Mouse (Mus musculus): ENCODE data around the gene Fdx1.
A peak's percentile ranks its signal among the peaks of the same experiment; 100 is the strongest.

The Fdx1 gene

DNA sequence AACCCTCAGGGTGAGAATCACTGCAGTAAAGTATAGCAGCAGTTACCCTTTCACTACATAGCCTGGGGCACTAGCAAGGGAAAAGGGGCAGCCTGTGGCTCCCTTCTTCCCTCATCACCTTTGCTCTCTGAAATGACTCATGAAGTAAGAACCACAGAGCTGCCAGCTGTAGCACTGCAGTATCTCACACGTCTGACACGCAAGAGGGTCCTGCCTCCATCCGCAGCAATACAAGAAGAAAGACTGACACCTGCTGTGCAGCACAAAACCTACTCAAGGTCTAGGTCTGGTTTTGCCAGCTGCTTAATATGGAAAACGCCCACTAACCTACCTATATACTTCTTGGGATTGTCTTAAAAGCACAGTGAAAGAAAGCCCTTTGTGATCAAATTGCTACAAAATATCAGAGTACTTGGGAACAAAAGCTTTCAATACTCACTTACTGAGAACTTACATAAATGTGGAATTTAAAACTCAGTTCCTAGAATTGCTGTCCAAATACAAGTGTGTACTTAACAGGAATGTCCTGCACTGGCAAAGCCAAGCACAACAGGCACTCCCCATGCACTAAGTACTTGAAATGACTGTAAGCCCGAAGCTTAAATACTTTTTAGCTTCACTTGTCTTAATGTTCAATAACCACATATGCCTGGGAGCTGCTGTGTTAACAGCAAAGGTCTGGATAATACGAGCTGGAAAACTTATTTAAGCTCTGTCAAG, 2.0 kb downstream of the Fdx1 start:
- DNase-seq (ENCODE audit: low spot score in 2 of 2): no peak

DNA sequence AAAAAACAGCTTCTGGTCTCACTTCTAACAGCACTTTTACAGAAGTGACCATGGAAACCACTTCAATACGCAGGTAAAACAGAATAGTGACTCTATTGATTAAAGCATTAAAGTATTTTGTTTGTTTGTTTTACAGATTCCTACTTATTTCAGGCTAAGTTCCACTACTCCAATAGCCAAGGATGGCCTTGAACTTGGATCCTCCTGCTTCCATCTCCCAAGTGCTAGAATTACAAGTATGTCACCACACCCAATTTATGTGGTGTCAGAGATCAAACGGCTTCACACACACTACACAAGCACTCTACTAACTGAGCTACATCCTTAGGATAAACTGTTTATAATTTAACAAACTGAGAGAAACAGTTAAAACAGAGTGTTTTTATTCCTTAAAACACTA, 3.0 kb downstream of the Fdx1 start:
- DNase-seq (ENCODE audit: low spot score in 2 of 2): no peak

DNA sequence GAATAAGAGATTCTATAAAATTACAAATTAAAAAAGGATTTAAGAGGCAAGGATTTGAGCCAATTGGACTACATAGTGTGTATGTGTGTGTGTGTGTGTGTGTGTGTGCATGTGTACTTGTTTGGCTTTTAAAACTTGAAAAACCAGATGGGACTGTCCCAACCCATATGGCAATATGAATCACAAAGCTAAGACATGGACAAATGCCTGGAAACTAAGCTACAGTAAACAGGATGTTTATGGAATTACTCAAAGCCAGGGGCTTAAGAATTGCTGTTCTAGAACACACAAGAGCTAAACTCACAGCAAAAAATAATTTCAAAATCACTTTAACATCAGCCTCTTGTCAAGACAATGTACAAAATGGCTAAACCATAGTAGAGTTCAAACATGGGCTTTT, 4.4 kb downstream of the Fdx1 start:
- DNase-seq (ENCODE audit: low spot score in 2 of 2): no peak

DNA sequence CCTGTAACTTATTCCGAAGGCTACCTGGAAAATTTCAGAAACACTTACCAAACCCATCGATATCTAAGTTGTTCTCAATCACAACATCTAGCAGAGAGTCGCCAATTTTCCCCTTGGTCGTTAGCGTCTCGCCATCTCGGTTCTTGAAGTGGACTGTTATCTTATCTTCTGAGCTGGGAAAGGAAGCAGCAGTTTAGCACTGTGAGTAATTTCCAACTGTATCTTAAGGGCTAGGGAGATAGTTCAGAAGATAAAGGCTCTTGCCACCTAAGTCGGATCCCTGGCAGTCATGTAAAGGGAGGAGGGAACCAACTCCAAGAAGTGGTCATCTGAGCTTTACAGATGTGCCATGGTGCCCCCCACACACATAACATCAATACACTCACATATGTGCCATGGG, 6.3 kb downstream of the Fdx1 start:
- no peak for DNase-seq (ENCODE audit: low spot score in 2 of 2)

DNA sequence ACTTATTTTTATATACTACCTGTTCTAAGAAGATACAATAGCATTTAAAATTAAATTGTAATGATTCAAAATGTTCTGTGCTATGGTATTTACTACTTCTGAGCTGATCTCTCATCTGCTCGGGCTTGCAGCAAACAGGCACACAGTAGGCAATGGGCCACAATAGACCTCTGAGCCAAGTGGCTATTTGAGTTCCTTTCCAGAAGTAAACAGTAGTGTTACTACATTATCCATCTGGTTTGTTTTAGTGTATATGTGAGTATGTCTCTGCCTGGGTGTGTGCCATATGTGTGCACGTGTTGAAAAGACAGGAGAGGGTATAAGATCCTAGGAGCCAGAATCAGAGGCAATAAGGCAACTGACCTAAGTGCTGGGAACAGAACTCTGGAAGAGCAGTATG, 6.9 kb downstream of the Fdx1 start:
- DNase-seq (ENCODE audit: low spot score in 2 of 2): no peak

DNA sequence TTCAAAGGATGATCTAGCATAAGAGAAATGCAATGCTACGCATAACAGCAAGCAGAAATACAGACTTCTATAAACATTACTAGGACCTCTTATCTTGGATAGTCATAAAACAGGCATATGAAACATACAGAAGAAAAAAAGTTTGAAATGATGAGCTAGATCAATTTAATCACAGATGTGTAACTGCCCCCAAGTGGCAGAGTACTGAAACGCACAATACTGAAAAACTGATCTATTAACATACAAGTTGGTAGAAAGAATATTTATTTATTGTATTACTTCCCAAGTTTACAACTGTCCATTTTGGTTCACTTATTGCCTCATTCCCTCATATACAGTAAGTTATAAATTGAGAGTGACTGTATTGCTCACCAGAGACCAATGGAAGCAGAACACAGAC, 12.0 kb downstream of the Fdx1 start:
- no peak for DNase-seq (ENCODE audit: low spot score in 2 of 2)

DNA sequence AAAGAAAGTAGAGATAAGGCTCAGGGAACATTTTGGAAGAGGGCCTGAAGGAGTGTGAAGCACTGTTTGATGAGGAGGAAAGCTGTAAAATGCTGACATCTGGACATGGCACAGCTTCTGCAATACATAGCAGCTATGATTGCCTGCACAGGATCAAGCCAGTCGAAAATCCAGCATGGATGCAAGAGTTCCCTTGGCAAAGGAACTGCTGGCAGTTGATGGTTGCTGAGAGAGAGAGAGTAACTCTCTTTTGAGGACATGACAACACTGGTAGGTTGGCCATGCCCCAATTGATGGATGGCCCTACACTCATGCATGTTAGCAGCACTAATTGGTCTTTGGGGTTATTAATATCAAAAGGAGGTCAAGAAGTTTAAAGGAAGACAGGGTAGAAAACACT, 12.7 kb downstream of the Fdx1 start:
- no peak for DNase-seq (ENCODE audit: low spot score in 2 of 2)

DNA sequence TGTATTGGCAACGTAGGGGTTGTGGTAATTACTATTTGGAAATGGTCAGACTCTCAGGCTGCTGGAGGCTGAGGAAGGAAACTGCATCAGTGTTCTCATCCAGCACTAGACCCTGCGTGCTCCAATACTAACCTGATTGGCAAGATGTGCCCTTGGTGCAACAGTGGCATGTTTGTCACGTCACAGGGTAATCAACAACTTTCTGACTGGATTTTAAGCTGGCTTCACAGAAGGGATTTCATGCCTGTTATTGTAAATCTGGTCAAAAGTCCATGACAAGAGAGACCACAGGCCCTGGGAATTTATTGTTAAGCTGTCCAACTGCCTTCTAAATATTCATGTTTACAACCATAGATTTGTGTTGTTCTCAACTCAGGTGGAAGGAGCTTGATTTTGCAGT, 13.1 kb downstream of the Fdx1 start:
- DNase-seq (ENCODE audit: low spot score in 2 of 2): no peak

DNA sequence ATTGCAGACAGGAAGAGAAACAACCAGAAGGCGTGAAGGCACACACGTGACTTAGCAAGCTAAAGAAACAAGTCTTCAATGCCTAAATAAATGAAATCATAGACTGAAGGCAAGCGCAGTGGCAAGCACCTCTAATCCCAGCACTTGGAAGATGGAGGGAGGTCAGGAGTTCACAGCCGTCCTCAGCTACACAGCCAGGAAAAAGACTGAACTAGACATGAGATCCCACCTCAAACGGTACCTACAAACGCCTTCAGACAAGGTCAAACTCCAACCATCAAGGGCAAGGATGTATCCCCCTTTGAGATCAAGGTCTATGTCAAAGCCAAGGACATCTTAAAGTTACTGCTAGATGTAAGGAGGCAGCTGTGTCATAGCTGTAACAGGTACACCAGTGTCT, 19.4 kb downstream of the Fdx1 start:
- no peak for DNase-seq (ENCODE audit: low spot score in 2 of 2)

DNA sequence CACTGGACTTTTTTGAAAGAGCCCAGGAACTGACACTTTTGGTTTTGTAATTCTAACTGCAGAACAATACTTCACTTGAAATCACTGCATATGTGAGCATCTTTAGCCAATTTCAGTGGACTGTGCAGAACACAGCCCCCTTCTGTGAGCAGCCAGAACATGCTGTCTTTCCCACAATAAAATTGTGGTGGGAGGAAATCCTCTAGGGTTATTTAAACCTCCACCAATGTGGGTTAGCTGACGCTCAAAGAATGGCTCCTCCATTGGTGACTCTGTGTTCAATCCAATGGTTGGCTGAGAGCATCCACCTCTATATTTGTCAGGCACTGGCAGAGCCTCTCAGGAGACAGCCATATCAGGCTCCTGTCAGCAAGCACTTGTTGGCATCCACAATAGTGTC, 28.7 kb downstream of the Fdx1 start:
- no peak for DNase-seq (ENCODE audit: low spot score in 2 of 2)

DNA sequence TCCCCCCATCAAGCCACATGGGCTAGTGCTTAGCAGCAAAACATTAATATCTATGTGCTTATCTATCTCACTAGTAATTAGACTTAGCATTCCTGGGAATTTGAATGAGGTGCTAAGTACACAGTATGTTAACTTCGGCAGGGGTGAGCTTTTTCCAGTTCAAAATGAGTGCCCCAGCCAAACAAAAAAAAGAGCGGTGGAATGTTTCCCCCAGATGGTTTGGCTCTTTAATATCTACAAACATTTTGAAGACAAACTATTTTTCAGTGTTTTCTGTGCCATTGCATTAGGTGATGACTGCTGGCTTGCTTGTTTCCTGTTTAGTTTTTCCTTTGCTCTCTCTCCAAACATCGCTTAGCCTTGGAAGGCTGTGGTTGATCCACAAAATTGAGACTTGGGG, 31.4 kb downstream of the Fdx1 start:
- no peak for DNase-seq (ENCODE audit: low spot score in 2 of 2)

DNA sequence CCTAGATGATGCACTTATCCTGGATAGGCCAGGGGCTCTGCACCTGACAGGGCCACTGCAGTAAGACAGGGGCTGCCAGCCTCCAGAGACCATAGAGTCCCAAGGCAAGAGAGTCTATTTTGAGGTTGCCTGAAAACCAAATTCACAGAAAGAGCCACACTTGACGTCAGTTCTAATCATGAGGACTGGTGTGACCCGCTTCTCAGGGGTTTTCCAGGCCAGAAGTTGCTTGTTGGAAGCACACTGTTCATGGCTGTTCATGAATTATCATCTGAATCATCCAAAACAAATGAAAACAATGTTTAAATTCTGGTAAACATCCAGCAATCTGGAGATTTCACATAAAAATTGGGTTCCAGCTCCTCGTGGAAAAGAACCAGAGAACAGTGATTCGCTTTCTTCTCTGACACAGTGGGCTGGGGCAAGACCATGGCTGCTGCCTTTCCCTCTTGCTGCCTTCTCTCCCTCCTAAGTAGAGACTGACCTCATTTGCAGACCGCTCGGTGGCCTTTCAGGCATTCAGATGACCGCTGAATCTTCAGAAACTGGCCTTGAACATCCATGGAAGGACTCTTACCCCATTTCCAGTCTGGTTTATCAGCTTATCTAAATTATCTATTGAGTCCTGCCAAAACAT, 32.2 kb downstream of the Fdx1 start:
- no peak for DNase-seq (ENCODE audit: low spot score in 2 of 2)

DNA sequence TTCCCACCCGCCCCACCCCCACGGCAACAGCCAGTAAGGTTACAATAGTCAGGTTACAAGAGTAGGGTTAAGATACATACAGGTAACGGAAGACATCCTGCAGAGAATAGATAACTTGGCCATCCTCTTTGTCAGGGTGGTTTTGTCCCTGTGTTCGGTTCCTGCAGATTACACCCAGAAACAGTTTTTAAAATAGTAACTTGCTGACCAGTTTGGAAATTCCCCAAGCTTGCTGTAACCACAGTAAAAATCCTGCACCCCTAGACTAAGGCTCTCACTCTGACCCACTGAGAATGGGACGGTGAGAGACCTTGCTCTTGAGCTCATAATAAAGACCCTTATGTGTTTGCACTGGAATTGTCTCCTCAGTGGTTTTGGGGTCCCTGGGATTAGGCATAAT, 33.4 kb downstream of the Fdx1 start:
- no peak for DNase-seq (ENCODE audit: low spot score in 2 of 2)

DNA sequence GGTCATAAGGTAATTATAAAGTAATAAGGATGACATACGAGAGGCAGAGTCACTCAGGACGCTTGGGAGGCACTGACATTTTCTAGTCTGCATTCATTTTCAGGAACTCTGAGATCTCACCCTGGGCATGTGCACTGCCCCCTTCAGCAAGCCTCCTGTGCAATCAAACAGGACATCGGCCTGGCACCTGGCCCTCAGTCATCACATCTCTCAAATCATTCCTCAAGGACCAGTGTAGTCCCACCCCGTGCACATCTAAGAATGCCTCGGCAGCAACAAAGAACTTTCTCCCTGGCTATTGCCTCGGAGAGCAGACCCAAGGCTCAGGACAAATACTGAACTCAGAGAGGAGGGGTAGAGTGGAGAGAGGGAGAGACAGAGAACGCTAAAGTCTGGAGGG, 34.7 kb downstream of the Fdx1 start:
- DNase-seq (ENCODE audit: low spot score in 2 of 2): no peak

DNA sequence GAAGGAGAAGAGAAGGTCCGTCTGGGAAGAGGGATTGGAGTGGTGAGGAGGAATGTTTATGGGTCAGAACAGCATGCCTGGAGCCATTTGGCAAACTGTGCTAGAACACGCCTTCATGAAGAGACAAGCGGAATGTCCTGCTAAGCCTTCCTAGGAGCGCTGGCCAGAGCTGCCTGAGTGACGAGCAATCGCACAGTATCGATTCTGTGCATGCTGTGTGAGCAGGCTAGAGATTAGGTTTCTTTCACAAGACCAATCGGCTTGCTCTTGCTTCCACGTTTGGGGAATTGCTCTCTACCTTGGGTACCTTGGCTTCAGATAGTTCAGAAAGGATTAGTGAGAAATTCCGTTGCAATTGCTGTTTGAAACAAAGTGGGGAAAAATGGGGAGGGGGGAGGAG, 35.2 kb downstream of the Fdx1 start:
- no peak for DNase-seq (ENCODE audit: low spot score in 2 of 2)

DNA sequence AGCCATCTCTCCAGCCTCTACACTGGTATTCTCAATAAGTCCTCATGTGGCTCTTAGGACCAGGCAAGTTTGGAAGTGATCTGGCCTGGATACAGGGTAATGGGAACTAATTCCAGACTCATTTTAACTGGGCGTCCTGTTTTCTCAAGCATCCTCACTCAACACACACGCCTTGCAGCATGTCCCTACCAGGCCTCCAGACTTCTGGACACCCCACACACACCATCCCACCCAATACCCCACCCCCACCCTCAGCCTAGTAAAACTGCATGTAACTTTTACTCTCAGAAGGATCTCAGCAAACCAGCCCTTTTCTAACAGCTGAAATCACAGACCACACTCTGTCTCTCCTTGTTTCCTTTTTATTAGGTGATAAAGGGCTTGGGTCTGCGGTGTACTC, 35.7 kb downstream of the Fdx1 start:
- DNase-seq (ENCODE audit: low spot score in 2 of 2): no peak

DNA sequence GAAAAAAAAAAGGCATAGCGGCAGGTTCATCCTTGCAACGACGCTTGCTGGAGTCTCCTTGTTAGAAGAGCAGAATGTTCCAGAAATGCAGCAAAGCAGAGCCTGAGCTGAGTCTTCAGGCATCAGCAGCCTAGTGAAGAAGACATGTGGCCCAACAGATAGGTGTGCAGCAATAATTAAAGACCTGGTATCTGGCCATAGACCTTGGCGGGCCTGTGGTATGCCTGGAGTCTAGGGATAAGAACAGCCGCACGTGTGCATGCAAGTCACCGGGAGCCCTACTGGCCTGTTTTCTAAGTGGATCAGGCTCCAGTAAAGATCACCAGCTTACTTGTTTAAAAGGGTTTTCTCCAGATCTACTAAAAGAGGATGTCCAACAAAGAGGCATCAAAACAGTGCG, 36.7 kb downstream of the Fdx1 start:
- DNase-seq (ENCODE audit: low spot score in 2 of 2): no peak

DNA sequence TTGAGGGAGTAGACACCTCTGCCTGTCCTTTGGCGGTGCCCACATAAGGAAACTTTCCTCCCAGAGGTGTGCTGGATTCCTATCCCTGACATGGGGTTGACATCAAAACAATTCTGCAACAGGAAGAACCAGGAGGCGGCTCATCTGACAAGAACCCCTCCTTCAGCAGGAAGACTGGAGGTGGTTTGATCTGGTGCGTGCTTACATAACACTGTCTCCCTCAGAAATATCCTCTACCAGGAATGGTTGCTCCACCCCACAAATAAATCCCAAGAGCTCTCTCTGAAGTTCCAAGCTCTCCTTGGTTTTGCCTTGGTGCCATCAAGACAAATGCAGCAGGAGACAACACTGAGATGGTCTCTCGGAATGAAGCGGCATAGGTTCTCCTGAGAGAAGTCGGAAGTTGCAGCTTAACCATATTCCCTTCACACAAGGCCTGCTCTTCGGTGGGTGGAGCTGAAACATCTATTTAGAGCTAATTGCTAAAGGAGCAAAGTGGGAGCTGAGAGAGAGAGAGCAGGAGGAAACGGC, 38.7 kb downstream of the Fdx1 start:
- no peak for DNase-seq (ENCODE audit: low spot score in 2 of 2)

DNA sequence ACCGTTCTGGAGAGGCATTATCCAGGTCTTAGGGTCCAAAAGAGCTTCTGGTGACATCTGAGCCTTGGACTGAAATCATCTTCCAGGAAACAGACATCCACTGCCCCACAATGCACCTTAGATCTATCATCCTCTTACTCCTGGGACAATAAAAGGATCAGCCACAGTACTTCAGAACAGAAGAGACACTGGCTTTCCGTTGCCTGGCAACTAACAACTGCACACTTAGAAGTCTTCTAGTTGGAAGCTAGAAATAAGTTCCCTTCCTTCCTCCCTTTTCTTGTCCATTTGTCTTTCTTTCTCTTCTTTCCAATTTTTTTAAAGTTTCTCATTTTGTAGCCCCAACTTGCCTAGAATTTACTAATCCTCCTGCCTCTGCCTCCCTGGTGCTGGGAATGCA, 40.6 kb downstream of the Fdx1 start:
- no peak for DNase-seq (ENCODE audit: low spot score in 2 of 2)

DNA sequence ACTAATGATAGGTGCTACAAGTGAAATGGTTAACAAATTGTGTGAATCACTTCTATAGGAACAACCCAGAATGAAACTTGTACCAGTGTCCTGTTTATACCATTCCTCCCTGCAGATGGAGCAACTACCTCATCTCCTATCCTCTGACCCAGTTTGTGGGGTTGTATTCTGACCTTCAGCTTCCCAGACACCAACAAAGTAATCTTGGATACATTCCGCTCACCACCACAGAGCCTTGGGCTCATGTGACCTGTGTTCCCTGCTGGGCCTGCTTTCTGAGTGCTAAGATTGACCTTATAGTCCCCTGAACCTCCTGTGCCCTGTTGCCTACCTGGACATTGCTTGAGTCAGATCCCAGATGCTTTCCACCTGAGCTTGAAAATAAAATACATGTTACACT, 47.8 kb downstream of the Fdx1 start:
- no peak for DNase-seq (ENCODE audit: low spot score in 2 of 2)

DNA sequence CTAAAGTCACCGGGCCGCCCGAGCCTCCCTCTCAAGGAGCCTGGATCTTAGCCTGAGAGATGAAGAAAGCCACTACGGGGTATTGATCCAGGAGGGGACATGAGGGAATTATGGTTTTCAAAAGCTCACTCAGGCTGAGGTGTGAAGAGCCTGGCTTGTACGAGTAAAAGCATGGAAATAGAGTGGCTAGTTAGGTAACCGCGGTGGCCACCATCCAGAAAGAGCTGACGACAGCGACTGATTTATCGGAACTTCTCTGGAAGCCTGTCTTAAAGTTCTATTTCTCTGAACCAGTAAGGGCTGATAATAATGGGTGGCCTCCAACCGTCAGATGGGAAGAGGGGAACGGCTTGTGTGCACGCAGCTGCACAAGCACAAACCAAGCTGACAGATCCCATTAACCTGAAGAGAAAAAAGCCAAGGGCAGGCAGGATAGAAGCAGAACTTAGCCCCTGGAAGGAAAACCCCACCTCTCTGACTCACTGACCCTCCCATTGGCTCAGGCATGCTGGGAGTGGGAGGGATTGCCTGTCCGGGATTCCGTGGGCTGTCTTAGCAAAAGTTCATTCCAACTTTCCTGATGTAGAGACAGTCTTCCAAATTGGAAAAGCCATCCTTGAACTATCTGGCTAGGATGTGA, 48.8 kb downstream of the Fdx1 start:
- DNase-seq (ENCODE audit: low spot score in 2 of 2): no peak

DNA sequence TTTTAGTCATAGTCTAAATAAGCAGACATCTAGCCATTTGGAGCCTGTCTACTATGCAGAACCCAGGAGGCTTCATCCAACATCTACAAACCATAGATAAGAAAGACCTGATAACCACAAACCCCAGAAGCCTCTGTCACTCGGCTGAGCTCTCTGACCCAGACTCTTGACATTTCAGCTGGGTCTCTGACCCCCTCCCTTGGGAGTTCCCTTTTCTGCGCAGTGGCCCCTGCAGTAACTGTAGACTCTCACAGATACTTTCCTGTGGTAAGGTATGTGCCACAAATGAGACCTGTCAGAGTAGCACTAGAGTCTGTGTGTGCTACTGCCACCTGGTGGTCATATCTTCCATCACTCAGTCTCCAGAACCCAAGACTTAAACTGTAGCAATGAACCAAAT, 54.5 kb downstream of the Fdx1 start:
- peak; percentile 6 to 40 for DNase-seq (ENCODE audit: low spot score in 2 of 2)

DNA sequence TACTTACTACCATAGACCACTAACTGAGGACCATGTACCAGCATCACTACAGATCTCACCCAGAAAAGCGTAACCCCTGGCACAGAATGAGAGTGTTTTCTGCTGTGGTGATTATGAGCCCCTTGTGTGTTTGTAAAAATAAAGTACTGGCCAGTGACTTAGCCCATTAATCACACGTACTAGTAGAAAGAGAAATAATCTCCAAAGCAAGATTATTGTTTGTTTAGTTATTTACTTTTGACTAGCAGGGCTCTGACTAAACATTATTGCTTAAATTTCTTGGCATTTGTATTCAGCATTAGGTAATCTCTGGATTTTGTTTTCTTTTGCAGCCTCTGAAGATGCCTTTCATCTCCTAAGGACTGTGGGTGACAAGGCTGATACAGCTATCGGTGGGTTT, 55.1 kb downstream of the Fdx1 start:
- DNase-seq (ENCODE audit: low spot score in 2 of 2): no peak
